Mouse (Mus musculus): ENCODE measurements at regions not wholly inside any gene's neighbourhood (a gene's known extent, or its start where the extent isn't known, plus 50 kb on each side); places are given as distances from the start of the nearest gene placed in this dataset.
"Not testable (repeated sequence)": the region's sequence is repeated elsewhere in the genome, so short reads cannot be mapped to it uniquely, and the experiment has no call there.

DNA sequence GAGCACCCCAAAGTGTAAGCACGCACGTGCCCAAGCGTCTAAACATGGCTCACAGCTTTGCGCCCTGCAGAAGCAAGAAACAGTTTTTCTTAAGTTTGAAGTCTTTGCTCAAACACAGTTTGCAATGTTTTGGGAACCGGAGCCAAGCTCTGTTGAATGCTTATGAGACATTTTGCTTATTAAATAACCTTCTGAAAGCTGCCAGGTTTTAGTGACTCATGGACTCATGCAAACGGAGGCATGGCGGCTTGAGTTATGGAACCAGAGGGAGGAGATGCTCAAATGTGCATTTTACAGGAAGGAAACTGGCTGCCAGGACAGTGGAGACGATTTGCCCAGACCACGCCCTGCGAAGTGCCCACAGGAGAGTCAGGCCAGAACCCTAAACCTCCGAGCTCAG lies 131.0 kb upstream of the Slc38a2 start:
- no peak for DNase-seq (ENCODE audit: extremely low spot score, low read depth, low spot score)

DNA sequence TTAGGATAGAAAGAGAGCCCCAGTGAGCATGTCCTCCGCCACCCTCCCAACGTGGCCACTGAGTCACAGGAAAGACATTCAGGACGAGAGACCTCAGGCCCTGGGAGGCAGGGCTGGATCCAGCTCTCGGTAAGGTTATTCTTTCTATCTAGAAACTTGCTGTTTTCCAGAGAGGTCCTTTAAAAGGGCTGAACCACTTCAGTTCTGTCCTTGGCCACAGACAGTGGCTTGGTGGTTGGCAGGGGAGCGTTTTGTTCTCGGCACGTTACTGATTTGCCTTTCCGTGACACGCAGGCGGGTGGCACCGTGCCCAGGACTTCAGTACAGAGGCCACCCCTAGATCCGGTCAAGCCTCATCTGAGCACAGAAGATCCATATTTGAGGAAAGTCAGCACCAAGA lies 130.4 kb upstream of the Slc38a2 start:
- no peak for DNase-seq (ENCODE audit: extremely low spot score, low read depth, low spot score)

DNA sequence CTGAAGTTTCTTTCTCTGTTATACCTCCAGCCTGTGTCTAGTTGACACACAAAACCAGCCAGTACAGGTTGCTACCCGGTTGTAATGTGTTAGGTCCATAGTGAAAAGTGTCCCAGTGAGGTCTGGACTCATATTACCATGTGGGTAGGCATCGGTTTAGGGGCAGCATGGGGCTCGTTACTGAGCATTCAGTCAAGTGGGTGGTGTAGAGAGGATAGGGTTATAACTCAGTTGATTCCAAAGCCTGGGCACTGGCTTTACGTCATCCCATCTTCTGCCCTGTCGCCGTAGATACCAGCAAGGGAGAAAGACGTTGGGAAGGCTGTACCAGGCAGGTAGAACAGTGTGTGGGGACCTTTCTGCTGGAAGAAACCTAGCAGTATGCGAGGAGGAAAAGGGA lies 129.2 kb upstream of the Slc38a2 start:
- no peak for DNase-seq (ENCODE audit: extremely low spot score, low read depth, low spot score)

DNA sequence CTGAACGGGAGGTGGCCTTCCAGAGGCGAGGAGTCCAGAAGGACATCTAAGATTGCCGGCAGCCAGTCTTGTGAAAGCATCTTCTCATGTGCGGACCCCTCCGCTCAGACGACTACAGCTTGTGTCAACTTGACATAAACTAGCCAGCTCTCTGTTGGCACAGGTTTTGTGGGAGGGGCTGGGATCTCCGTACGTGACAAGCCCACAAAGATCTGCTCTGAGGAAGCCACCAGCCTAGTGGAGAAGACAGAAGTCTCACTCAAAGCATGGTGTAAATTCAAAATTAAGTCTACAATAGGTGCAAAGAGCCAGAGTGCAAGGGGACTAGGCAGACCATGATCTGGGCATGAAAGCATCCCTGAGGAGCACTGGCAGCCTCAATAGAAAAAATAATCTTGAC lies 128.4 kb upstream of the Slc38a2 start:
- no peak for DNase-seq (ENCODE audit: extremely low spot score, low read depth, low spot score)

DNA sequence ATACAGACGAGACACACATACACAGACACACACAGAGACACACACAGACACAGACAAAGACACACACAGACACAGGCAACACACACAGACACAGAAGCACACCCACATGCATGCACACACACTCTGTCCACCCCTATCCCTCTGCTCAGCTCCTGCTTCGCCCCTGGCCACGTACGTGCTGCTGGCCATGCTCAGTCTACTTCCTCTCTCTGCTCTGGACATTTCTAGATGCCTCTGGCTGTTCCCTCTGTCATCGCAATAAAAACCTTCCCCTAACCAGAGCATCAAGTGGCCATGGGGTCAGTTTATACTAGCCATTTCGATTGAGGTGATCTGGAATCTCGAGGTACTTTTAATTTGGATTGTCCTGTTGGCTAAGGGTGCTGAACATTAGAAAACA lies 118.9 kb upstream of the Slc38a2 start:
- DNase-seq (ENCODE audit: extremely low spot score, low read depth, low spot score), result no peak

DNA sequence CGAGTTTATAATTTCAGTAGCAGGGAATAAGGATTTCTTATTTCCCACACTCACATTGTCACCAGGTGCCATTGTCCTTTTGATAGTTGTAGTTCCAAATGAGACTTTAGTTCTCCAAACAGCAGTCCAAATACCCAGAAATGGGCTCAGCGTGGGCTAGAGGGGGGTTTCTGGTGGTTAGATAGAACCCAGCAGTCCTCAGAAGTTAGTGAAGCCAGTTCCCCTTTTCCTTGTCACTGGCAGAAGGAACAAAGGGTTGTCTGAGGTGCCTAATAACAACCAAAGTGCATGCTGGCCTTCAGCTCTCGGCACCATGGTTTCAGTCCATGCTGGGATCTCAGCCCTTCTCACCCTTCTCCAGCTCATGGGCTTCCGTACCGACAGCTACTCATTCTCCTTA lies 118.1 kb upstream of the Slc38a2 start:
- DNase-seq (ENCODE audit: extremely low spot score, low read depth, low spot score), result no peak

DNA sequence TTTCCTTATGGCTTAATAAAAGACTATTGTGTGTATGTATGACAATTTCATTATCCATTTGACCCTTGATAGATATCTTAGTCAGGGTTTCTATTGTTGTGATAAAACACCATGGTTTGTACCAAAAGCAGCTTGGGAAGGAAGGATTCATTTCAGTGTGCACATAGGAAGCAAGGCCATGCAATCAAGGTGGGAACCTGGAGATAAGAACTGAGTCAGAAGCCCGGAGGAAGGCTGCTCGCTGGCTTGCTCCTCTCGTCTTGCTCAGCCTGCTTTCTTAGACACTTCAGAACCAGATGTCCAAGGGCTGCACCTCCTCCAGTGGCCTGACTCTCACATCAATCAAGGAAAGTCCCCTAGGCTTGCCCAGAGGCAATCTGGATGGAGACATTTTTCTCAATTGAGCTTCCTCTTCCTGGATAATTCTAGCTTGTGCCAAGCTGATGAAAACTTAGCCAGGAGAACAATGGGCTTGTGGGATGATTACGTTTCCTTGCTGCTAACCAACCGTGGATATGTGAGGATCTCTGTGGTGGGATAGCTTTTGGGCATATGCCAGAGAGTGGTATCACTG lies 117.6 kb upstream of the Slc38a2 start:
- no peak for DNase-seq (ENCODE audit: extremely low spot score, low read depth, low spot score)

DNA sequence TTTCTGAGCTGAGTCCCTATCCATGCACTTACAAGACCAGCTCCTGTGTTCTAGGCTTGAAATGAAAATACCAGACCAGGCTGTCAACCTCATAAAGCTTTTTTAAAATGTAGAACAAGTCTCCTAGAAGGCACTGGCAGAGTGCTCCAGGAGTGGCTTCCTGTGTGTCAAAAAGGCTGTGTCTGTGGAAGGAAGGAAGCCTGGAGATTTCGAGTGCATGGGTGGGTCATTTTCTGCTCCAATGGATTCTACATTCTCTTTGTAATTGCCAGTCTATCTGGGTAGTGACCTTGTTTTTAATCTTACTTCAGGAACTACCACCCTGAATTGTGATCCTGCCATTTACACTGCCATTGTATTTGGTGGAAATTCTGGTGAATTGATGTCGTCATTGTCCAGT lies 113.9 kb upstream of the Slc38a2 start:
- no peak for DNase-seq (ENCODE audit: extremely low spot score, low read depth, low spot score)

DNA sequence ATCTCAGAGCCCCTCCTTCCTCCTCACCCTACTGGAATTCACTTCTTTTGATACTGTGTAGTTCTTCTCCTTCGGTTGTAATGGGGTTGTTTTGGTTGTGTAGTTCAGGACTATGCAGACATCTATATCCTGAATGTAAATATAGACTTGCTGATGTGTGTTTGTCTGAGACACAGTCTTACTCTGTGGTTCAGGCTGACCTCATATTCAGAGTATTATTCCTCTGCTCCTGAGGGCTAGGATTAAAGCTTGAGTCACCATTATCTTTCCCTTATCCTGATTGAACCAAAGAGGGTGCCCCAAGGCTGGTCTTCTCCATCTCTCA lies 103.2 kb upstream of the Slc38a2 start:
- DNase-seq (ENCODE audit: extremely low spot score, low read depth, low spot score), result no peak

DNA sequence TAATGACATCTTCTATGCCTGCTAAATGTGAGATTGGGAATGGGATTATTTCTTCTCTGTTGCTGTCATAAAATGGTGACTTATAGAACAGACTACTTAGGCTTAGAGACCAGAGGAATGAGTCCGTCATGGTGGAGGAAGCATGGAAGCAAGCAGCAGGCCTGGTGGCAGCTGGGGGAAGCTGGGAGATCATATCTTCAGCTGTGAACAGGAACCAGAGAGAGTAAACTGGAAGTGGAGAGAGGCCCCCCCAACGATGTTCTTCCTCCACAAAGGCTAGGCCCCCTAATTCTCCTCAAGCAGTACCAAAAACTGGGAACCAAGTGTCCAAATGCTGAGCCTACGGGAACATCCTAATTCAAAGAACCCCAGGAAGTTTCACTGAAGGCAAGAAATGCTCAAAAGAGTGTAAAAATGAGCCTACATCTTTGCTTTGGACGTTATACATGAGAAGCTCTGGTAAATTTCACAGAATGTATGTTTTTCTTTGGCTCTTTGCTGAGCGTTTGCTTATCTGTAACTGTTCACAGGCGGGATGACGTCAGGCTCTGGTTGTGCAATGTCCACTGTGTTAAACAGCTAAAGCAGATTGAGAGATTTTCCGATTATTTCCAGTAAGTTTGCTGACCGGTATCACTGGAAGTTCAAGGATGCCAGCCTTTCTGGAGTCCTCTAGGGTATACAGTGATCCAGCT lies 102.7 kb upstream of the Slc38a2 start:
- DNase-seq (ENCODE audit: extremely low spot score, low read depth, low spot score), result no peak

DNA sequence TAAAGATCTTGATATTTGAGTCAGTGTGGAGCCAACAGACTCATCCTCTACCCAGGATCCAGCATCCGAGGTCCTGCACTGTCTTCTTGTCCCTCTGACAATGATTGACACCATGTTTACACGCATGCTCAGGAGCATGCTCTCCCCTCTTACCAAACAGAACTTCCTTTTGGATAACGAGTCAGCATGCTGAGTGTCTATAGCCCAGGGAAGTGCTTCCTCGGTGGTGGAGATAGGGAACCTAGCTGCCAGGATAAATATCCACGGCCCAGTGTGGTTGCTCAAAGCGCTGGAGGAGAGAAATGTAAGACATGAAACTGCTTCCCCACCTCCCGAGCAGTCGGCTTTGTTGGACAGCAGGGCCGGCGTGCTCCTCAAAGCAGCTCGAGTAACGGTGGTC lies 99.7 kb upstream of the Slc38a2 start:
- no peak for DNase-seq (ENCODE audit: extremely low spot score, low read depth, low spot score)

DNA sequence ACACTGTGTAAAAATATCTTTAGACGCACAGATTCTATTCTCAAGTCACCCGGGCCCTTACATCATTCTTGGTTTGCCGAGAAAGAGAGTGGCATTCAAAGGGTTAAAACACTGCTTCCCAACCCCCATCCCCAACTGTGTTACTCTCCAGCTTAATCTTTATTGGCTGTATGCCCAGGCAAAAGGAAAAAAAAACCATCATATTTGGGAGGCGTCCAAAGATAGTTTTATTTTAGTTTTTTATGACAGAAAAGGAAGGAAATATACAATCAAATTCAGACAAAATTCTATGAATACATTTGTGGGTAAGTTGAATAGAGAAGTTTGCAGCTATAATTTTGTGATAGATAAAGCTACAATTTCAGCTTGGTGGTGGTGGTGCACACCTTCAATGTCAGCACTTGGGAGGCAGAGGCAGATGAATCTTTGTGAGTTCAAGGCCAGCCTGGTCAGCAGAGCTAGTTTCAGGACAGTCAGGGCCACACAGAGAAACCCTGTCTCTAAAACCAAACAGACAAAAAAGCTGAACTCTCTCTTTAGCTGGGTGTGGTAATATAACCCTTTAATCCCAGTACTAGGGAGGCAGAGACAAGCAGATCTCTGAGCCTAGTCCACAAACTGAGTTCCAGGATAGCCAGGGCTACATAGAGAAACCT lies 98.2 kb upstream of the Slc38a2 start:
- DNase-seq (ENCODE audit: extremely low spot score, low read depth, low spot score), result no peak

DNA sequence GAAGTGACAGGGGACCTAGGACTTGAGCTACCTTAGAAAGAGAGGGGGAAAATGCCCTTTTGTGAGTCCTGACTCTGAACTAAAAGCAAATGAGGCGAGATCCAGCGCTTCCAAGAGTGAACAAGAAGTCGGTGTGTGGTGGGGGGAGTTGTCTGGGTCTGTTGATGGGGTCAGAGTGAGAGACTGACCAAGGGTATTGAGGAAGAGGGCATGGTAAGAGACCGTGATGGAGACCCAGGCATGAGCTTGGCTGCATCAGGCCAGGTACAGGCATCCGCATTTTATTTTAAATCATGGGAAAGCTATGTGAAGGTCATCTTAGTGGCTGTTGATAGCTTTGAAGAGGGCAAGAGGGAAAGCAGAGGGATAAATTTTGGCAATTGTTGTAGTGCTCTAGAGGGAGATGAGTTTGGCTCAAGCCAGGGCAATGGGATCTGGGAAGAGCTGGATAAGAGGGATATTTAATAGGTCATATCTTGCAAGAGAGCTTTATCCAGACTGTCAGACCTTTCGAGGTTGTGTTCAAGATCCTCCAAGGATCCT lies 94.7 kb upstream of the Slc38a2 start:
- no peak for DNase-seq (ENCODE audit: extremely low spot score, low read depth, low spot score)

DNA sequence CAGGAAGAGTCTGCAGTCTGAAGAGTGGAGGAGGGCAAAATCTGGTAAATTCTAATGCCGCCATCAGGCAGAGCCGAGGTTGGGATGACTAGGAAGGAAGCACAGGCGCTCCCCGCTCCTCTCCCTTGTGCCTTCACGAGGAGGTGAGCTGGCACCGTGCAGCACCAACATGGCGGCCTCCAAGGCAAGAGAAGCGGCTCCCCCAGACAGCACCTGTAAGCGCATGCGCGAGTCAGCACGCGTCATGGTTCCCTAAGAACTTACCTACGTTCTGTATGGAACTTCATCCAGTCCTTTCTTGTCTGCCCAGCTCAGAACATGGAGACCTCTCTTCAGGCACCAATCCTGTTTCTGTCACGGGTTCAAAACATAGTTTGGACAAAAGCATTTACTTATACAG lies 93.7 kb upstream of the Slc38a2 start:
- no peak for DNase-seq (ENCODE audit: extremely low spot score, low read depth, low spot score)

DNA sequence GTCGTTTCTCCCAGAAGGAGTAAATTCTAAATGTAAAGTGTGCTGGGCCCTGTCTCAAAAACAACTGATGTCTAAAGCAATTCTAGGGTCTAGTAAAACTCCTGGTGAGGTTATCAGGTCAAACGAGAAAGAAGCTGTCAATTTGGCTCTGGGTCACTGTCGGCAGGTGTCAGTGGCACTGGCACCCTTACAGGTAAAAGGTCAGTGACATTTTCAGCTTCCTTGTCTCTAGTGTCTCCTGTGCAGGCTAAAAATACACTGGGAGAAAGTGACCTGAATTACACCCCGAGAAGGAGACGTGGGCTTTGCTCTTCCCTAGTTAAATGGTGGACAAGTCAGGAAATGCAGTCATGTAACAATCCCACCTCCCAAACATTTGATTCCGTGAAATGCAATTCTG lies 91.8 kb upstream of the Slc38a2 start:
- no peak for DNase-seq (ENCODE audit: extremely low spot score, low read depth, low spot score)

DNA sequence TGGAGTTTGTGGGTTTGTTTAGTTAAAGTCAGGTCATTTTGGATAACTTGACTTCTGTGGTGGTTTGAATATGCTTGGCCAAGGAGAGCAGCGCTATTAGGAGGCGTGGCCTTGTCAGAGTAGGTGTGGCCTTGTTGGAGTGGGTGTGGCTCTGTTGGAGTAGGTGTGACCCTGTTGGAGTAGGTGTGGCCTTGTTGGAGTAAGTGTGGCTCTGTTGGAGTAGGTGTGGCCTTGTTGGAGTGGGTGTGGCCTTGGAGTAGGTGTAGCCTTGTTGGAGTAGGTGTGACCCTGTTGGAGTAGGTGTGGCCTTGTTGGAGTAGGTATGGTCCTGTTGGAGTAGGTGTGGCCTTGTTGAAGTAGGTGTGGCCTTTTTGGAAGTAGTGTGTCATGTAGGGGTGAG lies 88.4 kb upstream of the Slc38a2 start:
- DNase-seq (ENCODE audit: extremely low spot score, low read depth, low spot score), result not testable (repeated sequence)

DNA sequence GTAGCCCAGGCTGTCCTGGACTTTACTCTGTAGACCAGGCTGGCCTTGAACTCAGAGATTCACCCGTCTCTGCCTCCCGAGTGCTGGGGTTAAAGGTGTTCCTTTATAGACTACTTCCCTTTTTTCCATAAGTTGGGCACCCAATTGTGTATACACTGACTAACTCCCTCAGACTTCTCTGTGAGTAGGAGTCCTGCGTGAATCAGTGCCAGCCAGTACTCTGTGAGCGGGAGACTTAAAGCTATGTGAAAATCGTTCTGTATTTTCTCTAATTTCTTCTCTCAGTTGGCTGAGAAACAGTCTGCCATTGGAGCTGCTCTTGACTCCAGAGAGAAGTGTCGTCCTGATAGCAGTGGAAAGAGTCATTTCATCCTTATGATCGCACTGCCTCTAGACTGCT lies 85.0 kb upstream of the Slc38a2 start:
- no peak for DNase-seq (ENCODE audit: extremely low spot score, low read depth, low spot score)

DNA sequence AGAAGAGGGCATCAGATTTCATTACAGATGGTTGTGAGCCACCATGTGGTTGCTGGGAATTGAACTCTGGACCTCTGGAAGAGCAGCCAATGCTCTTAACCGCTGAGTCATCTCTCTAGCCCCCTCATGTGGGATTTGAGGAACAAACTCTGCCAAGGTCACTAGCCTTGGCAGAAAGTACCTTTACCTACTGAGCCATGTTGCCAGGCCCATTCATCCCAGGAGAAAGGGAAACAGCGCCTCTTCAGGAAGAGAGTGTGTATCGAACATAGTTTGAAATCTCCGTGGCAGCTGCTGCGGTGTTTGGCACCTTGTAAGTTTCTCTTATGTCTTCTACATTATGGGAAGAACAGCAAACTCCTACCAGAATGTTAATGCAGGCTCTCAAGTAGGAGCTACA lies 82.0 kb upstream of the Slc38a2 start:
- DNase-seq (ENCODE audit: extremely low spot score, low read depth, low spot score), result no peak

DNA sequence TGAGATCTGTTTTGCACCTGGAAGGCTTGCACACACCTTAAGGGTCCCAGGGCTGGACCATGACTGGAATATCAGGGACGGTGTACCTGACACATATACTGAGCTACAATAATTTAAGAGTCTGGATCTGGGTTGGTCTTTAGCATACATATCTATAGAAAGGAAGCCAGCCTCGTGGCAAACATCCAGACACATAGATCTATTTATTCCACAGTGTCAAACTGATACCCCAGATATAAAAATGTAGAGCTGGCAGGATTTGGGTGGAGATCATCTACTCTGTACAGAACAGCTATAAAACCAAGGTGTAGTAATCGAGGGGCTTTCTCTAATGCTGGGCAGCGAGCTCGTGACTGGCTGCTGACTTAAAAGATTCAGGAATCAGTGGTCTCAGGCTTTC lies 81.1 kb upstream of the Slc38a2 start:
- no peak for DNase-seq (ENCODE audit: extremely low spot score, low read depth, low spot score)

DNA sequence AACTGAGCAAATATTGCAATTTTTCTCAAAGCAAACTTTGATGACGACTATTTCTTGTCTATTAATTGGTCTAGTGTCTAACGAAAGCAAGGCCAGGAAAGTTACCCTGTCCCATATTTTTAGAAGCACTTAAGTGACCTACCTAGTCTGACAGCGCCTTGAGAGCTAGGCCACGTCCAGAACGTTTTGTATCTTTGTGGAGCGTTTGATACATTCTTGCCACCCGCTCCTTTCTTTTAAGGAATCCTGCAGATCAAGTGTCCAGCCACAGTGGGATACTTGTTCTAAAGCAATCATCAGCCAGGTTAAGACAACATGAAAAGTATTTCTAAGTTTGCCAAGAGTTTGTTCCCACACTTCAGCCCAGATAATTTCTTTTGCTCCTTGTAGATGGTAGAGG lies 79.8 kb upstream of the Slc38a2 start:
- DNase-seq (ENCODE audit: extremely low spot score, low read depth, low spot score), result no peak

DNA sequence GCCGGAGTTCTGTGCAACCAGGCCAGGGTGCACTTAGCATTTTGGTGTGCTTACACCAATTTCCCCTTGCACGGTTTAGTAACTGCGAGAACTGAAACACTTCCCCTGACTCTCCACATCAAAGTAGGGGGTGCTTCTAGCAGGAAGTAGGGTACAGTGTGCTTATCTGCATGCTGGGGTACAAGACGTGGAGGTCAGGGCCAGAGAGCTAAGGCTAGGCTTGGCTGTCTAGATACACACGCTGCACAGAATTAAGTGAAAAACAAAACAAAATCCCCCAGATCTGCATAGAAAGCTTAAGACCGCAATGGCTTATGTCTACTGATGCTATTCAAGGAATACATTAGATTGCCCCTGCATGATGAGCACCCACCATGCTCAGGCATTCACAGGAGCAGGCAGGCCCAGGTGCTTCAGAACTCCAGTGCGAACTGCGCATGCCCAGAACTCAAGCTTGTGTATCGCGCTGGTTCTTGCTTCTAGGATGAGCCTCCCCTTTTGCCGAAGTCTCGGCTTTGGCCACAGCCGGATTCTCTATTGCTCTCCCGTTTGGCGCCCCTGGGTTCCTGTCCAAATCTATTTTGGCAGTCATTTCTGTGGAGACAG lies 78.9 kb upstream of the Slc38a2 start:
- DNase-seq (ENCODE audit: extremely low spot score, low read depth, low spot score), result no peak

DNA sequence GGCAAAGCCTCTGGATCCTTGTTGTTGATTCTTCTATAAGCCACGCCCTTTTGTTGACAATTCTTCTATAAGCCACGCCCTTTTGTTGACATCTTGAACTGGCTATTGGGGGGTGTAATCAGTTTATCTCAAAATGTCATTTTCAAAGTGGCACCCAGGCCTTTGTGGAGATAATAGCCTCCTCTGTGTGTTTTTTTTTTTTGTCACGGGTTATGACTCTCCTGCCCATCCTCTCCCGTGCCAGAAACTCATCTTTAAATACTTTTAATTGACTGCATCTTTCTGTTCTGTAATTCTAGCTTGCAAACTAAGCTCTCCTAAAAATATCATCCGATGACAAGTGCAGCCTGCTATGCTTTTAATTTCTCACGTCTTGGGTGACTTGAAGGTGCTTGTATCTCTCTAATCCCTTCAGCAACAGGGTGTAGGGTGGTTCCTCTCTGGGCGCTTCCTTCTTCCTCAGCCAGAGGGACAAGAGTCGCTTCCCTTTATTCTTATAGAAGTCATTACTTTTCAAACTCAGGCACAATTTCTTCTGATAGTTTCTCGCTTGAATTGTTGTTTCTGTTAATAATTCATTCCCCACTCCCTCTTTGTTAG lies 77.0 kb upstream of the Slc38a2 start:
- no peak for DNase-seq (ENCODE audit: extremely low spot score, low read depth, low spot score)
